ENCODE assay signal across 10 mouse cellular contexts in genomic region chr17:88668452-88668851, GRCm38 (mm10). TPM values are rescaled to one million over a fixed set of nuclear protein-coding genes. Genes with fewer than 3 reads are reported as not detected.
DNase-seq lines count a peak whose midpoint lies in the region; ATAC-seq and TF ChIP-seq lines count a peak whose summit lies in the region.
"Had no signal": no experiment of that assay in that cellular context is flagged by ENCODE, and none has a peak within 500 bp of the region (broad histone marks: within the 10 kb centered on the region; RNA-seq: fewer than 3 reads in every experiment).

Gtf2a1l (plus strand) TSS chr17:88668660.

- WGBS in forebrain, embryonic 11.5 days: 25% methylated on average over 21 of the region's 21 CpGs
- WGBS in intestine, embryonic 16.5 days: 24% methylated on average over 21 of the region's 21 CpGs
- 24% methylated on average over 21 of the region's 21 CpGs for WGBS in limb, embryonic 14.5 days
- 36% methylated on average over 21 of the region's 21 CpGs for WGBS in midbrain, postnatal 0 days

- H3K4me2 ChIP-seq in forebrain, embryonic 11.5 days (ENCODE audit: low read depth, low read length, severe bottlenecking): peak within 1 kb of the TSS; percentile 29; the same call in 1 of the 2 replicates
- peak within 1 kb of the TSS; percentile 51 for H3K4me2 ChIP-seq in intestine, embryonic 16.5 days (ENCODE audit: low read depth, low read length)
- peak within 1 kb of the TSS; percentile 41 for H3K4me2 ChIP-seq in limb, embryonic 14.5 days (replicated peaks; ENCODE audit: low read depth, low read length, severe bottlenecking)
- peak within 1 kb of the TSS; percentile 28; the same call in 1 of the 2 replicates for H3K4me2 ChIP-seq in midbrain, postnatal 0 days (ENCODE audit: low read depth, low read length, poor library complexity, severe bottlenecking)

- H3K36me3 ChIP-seq in forebrain, embryonic 11.5 days (ENCODE audit: control insufficient read depth, insufficient read depth, low read length): no peaks in the 10 kb centered on the region
- no peaks in the 10 kb centered on the region for H3K36me3 ChIP-seq in intestine, embryonic 16.5 days (ENCODE audit: control insufficient read depth, insufficient read depth, low read length)
- no peaks in the 10 kb centered on the region for H3K36me3 ChIP-seq in limb, embryonic 14.5 days (ENCODE audit: control insufficient read depth, insufficient read depth, low read length)
- H3K36me3 ChIP-seq in midbrain, postnatal 0 days (ENCODE audit: insufficient read depth, low read length): no peaks in the 10 kb centered on the region
- H3K36me3 ChIP-seq in testis, adult 2 months (ENCODE audit: control insufficient read depth, insufficient read depth, low read length): no peaks in the 10 kb centered on the region

- TF ChIP-seq POLR2A in limb, embryonic 14.5 days (IDR thresholded peaks at IDR 0.05; ENCODE audit: borderline replicate concordance, extremely low read depth, insufficient read depth, insufficient read length): no peak
- peak; percentile 91 for TF ChIP-seq POLR2A in testis, adult 2 months (IDR thresholded peaks at IDR 0.05; ENCODE audit: control insufficient read depth, low read depth, low read length)

- DNase-seq in cerebellum, adult 18-20 months: peak; percentile 13 to 17
- no peak for DNase-seq in cerebellum, adult 11 months
- peak; percentile 56 for DNase-seq in adrenal gland, adult 2 months
- DNase-seq in forebrain, embryonic 11.5 days (ENCODE audit: low spot score): peak; percentile 74
- no peak for DNase-seq in limb, embryonic 14.5 days (ENCODE audit: low spot score)
- DNase-seq in midbrain, postnatal 0 days (ENCODE audit: low spot score): peak; percentile 40

- ATAC-seq in forebrain, embryonic 11.5 days (replicated peaks; ENCODE audit: low FRiP score): peak; percentile 70
- ATAC-seq in intestine, embryonic 16.5 days: peak; percentile 75
- 0 out of 2 replicates have a peak, but pooled peaks have one; percentile 30 for ATAC-seq in limb, embryonic 14.5 days (ENCODE audit: low FRiP score, low read depth)
- ATAC-seq in midbrain, postnatal 0 days (ENCODE audit: low FRiP score): peak; percentile 49; the same call in 1 of the 2 replicates

- no peak within 1 kb of the TSS for H3K27ac ChIP-seq in forebrain, embryonic 11.5 days (ENCODE audit: low read depth, low read length)
- H3K27ac ChIP-seq in intestine, embryonic 16.5 days (ENCODE audit: low read length): no peak within 1 kb of the TSS
- H3K27ac ChIP-seq in limb, embryonic 14.5 days (replicated peaks; ENCODE audit: low read depth, low read length): no peak within 1 kb of the TSS
- H3K27ac ChIP-seq in midbrain, postnatal 0 days (ENCODE audit: low read depth, low read length): no peak within 1 kb of the TSS
- peak within 1 kb of the TSS; percentile 78; the same call in 1 of the 2 replicates for H3K27ac ChIP-seq in testis, adult 2 months (ENCODE audit: control insufficient read depth, insufficient read depth, low read depth, low read length)

- peaks cover 16% of the 10 kb centered on the region for H3K27me3 ChIP-seq in forebrain, embryonic 11.5 days (ENCODE audit: control insufficient read depth, insufficient read depth, low read length)
- no peaks in the 10 kb centered on the region for H3K27me3 ChIP-seq in intestine, embryonic 16.5 days (replicated peaks; ENCODE audit: control insufficient read depth, insufficient read depth, low read length)
- H3K27me3 ChIP-seq in limb, embryonic 14.5 days (ENCODE audit: control insufficient read depth, insufficient read depth, low read length): no peaks in the 10 kb centered on the region
- H3K27me3 ChIP-seq in midbrain, postnatal 0 days (ENCODE audit: insufficient read depth, low read length): no peaks in the 10 kb centered on the region
- H3K27me3 ChIP-seq in testis, adult 2 months (ENCODE audit: control insufficient read depth, insufficient read depth, low read length): no peaks in the 10 kb centered on the region

- no peak within 1 kb of the TSS for H3K9ac ChIP-seq in forebrain, embryonic 11.5 days (ENCODE audit: low read length)
- 0 out of 2 replicates have a peak within 1 kb of the TSS, but pooled peaks have one; percentile 14 for H3K9ac ChIP-seq in intestine, embryonic 16.5 days (ENCODE audit: low read depth, low read length)
- H3K9ac ChIP-seq in limb, embryonic 14.5 days (ENCODE audit: low read depth, low read length, severe bottlenecking): no peak within 1 kb of the TSS
- no peak within 1 kb of the TSS for H3K9ac ChIP-seq in midbrain, postnatal 0 days (replicated peaks; ENCODE audit: low read length, poor library complexity, severe bottlenecking)

- 0 out of 2 replicates have a peak, but pooled peaks cover 1% of the 10 kb centered on the region for H3K4me1 ChIP-seq in forebrain, embryonic 11.5 days (replicated peaks; ENCODE audit: control insufficient read depth, insufficient read depth, low read length)
- H3K4me1 ChIP-seq in intestine, embryonic 16.5 days (ENCODE audit: control insufficient read depth, insufficient read depth, low read length): no peaks in the 10 kb centered on the region
- H3K4me1 ChIP-seq in limb, embryonic 14.5 days (ENCODE audit: control insufficient read depth, insufficient read depth, low read length): peaks cover 10% of the 10 kb centered on the region; the same call in 1 of the 2 replicates
- H3K4me1 ChIP-seq in midbrain, postnatal 0 days (ENCODE audit: insufficient read depth, low read length): no peaks in the 10 kb centered on the region
- H3K4me1 ChIP-seq in testis, adult 2 months (ENCODE audit: control insufficient read depth, insufficient read depth, low read length): peaks cover 9% of the 10 kb centered on the region

- no peaks in the 10 kb centered on the region for H3K9me3 ChIP-seq in forebrain, embryonic 11.5 days (ENCODE audit: control insufficient read depth, low read length)
- H3K9me3 ChIP-seq in intestine, embryonic 16.5 days (ENCODE audit: control insufficient read depth, low read length): no peaks in the 10 kb centered on the region
- no peaks in the 10 kb centered on the region for H3K9me3 ChIP-seq in limb, embryonic 14.5 days (ENCODE audit: control insufficient read depth, low read length)
- H3K9me3 ChIP-seq in midbrain, postnatal 0 days (ENCODE audit: low read length): no peaks in the 10 kb centered on the region

- TF ChIP-seq CTCF in midbrain, postnatal 0 days (IDR thresholded peaks at IDR 0.05): peak; percentile 33; the same call in 1 of the 2 replicates
- TF ChIP-seq CTCF in testis, adult 2 months (IDR thresholded peaks at IDR 0.05; ENCODE audit: control insufficient read depth, insufficient read depth, insufficient replicate concordance, low read depth, low read length): no peak

- no peak within 1 kb of the TSS for H3K4me3 ChIP-seq in forebrain, embryonic 11.5 days (ENCODE audit: low read depth, low read length)
- peak within 1 kb of the TSS; percentile 19; the same call in 1 of the 2 replicates for H3K4me3 ChIP-seq in intestine, embryonic 16.5 days (ENCODE audit: low read length)
- H3K4me3 ChIP-seq in limb, embryonic 14.5 days (replicated peaks; ENCODE audit: low read length): peak within 1 kb of the TSS; percentile 22
- H3K4me3 ChIP-seq in midbrain, postnatal 0 days (ENCODE audit: low read depth, low read length): no peak within 1 kb of the TSS
- H3K4me3 ChIP-seq in testis, adult 2 months (ENCODE audit: control insufficient read depth, low read depth, low read length): peak within 1 kb of the TSS; percentile 91

RNA-seq across cellular contexts. Expression of gene Gtf2a1l, which starts in this region (rescaled TPM):
- under 1 TPM in 1 of 2 experiments, not detected in 1; 0.17 TPM for total RNA-seq in adrenal gland, adult 2 months (2021)
- not detected in 2 replicates for polyA plus RNA-seq in adrenal gland, adult 2 months (2012; rRNA removed)
- polyA plus RNA-seq in forebrain, embryonic 11.5 days (2014; fragmentation: Nextera tagmentation; extraction: Ambion mirVana): 0.36 TPM in 1 of 2 replicates, not detected in the other
- 0.11 and 0.22 TPM in 2 replicates for polyA plus RNA-seq in intestine, embryonic 16.5 days (2015; fragmentation: Nextera tagmentation; extraction: Ambion mirVana)
- polyA plus RNA-seq in limb, embryonic 14.5 days (2012; rRNA removed): 0.05 and 0.23 TPM in 2 replicates
- polyA plus RNA-seq in limb, embryonic 14.5 days (2014; fragmentation: Nextera tagmentation; extraction: Ambion mirVana): 0.15 TPM in 1 of 2 replicates, not detected in the other
- not detected in 2 replicates for total RNA-seq in midbrain, postnatal 0 days (2014; rRNA removed)
- 0.29 and 0.39 TPM in 2 replicates for polyA plus RNA-seq in midbrain, postnatal 0 days (2015; fragmentation: Nextera tagmentation; extraction: Ambion mirVana)
- polyA plus RNA-seq in testis, adult 2 months (2012; rRNA removed): 371 and 389 TPM in 2 replicates
- polyA plus RNA-seq: C2C12; large intestine, adult 2 months had no signal

Comparison
In these comparisons a context has a peak if more than half of its experiments do, and no peak if none do; other contexts are left out.
1. RNA of gene Gtf2a1l (polyA plus RNA-seq): 371 to 389 TPM in testis, adult 2 months; 0.29 to 0.39 TPM in midbrain, postnatal 0 days, 0.05 to 0.23 TPM in limb, embryonic 14.5 days, 0.11 to 0.22 TPM in intestine, embryonic 16.5 days, not detected in adrenal gland, adult 2 months and 0.36 TPM in forebrain, embryonic 11.5 days; every median in the first group is over 100 times any median in the second.
2. DNase-seq: peak in cerebellum, adult 18-20 months (2 of 2); none in cerebellum, adult 11 months (single experiment) and limb, embryonic 14.5 days (single experiment).
3. Peak in DNase-seq in adrenal gland, adult 2 months; RNA of the gene not detected or under 1 TPM.
4. Peak in DNase-seq, ATAC-seq and H3K4me2 ChIP-seq in forebrain, embryonic 11.5 days; RNA of the gene not detected or under 1 TPM.
5. Peak in ATAC-seq, H3K4me3 ChIP-seq, H3K9ac ChIP-seq and H3K4me2 ChIP-seq in intestine, embryonic 16.5 days; RNA of the gene not detected or under 1 TPM.
6. Peak in ATAC-seq, H3K4me3 ChIP-seq and H3K4me2 ChIP-seq in limb, embryonic 14.5 days; RNA of the gene not detected or under 1 TPM.
7. Peak in DNase-seq, ATAC-seq and H3K4me2 ChIP-seq in midbrain, postnatal 0 days; RNA of the gene not detected or under 1 TPM.
8. Peak in every context shown above with its lines, with median percentiles within 50 percentile points of each other: ATAC-seq and H3K4me2 ChIP-seq.